Mouse (Mus musculus): ENCODE measurements around the gene Ebf1. TPM values are rescaled to one million over a fixed set of nuclear protein-coding genes. Genes with fewer than 3 reads are reported as not detected.

Gene Ebf1
- polyA plus RNA-seq, 1 experiment from 2014 or later = 5.0 TPM

DNA sequence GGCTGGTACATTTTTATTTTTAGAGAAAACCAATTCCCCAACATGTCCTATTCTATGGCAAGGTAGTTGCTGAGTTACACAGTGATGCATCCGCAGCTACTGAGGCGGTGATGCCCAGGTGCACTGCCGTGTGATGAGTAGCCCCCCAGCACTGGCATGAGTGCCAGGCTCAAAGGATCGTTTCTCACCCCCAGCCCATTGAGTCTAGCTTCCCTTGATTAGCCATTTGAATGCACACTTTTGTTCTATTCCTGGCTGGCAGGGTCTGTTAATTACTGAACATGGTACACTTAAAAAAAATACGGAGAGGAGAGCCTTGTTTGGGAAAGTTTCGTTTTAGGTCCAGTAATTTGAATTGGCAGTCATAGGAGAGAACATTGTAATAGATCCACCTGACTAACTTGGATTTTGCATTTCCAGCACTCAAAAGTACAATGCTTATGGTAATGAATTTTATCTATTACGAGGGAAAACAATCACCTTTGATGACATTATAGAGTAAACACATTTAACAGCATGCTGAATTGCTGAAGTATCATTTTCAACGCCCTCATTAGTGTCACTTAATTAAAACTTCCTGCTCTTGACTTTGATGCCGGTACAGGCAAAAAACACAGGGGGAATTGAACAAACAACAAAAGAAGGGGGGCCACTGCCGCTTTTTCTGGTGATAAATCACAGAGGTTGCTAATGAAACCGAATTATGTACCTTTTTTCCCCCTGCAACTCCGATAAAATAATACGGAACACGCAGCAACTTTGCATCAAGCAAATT is 167.3 kb downstream of the Ebf1 start:
- H3K9me3 ChIP-seq (ENCODE audit: low read length) = no peaks in the 10 kb centered on the region
- DNase-seq (no peak), ATAC-seq (no peak)
- no peaks in the 10 kb centered on the region for H3K27me3 ChIP-seq (ENCODE audit: insufficient read depth, low read length)
- H3K36me3 ChIP-seq (replicated peaks; ENCODE audit: insufficient read depth, low read length) = no peaks in the 10 kb centered on the region
- no peak overlapping the region for H3K4me2 ChIP-seq (ENCODE audit: low read depth, low read length)
- no peak overlapping the region for H3K4me3 ChIP-seq (ENCODE audit: low read depth, low read length)
- H3K9ac ChIP-seq (replicated peaks) = no peak overlapping the region
- 76% methylated on average over 14 of the region's 14 CpGs for WGBS (ENCODE audit: insufficient replicate concordance)
- no peak overlapping the region for H3K27ac ChIP-seq (ENCODE audit: low read depth)
- no peak for TF ChIP-seq EP300 (IDR thresholded peaks at IDR 0.05; ENCODE audit: low read depth)
- no peaks in the 10 kb centered on the region for H3K4me1 ChIP-seq (ENCODE audit: insufficient read depth)

DNA sequence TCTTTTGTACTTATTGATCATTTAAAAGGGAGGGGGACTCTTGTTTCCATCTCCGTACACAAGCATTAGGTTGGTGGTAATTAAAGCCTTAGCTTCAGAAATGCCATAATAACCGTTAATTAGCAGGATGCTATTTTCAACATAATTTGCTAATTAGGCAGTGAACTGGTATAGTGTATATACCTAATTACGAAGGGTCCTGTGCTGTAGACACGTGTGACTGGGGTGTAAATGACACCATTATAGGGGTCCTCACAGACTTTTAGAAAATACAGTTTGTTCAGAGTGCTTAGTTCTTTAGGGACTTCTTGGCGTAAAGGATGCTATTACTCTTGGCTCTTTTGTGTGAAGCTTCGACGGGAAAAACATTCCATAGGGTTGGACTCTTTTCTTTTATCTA is 167.9 kb downstream of the Ebf1 start:
- Histone ChIP-seq H3K9me3 (ENCODE audit: low read length) (no peaks in the 10 kb centered on the region), H3K4me3 (ENCODE audit: low read depth, low read length) (no peak overlapping the region), H3K9ac (replicated peaks) (no peak overlapping the region), H3K36me3 (replicated peaks; ENCODE audit: insufficient read depth, low read length) (no peaks in the 10 kb centered on the region), H3K4me1 (ENCODE audit: insufficient read depth) (no peaks in the 10 kb centered on the region), H3K4me2 (ENCODE audit: low read depth, low read length) (no peak overlapping the region), H3K27ac (ENCODE audit: low read depth) (no peak overlapping the region), H3K27me3 (ENCODE audit: insufficient read depth, low read length) (no peaks in the 10 kb centered on the region)
- WGBS (ENCODE audit: insufficient replicate concordance) = 80% methylated on average over 7 of the region's 7 CpGs
- DNase-seq = no peak
- no peak for TF ChIP-seq CTCF (IDR thresholded peaks at IDR 0.05; ENCODE audit: low read depth)
- no peak for TF ChIP-seq EP300 (IDR thresholded peaks at IDR 0.05; ENCODE audit: low read depth)
- ATAC-seq = no peak

DNA sequence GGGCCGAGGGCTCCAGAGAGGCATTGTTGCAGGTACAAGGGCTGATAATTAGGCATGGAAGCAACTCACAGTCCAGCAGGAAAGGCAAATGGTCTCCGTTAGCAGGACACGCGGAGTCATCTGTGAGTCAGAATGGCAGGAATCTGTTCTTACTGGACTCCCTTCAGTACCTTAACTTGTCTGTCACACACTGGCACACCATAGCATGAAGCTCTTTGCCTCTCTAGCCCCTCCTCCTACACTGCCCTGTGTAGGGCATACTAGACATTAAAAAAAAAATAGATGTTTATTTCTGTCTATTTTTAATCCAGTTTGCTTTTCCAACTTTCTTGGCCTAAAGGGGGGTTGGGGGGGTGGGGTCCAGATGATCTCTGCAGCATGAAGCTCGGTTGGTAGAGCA is 168.4 kb downstream of the Ebf1 start:
- DNase-seq = no peak
- no peaks in the 10 kb centered on the region for H3K4me1 ChIP-seq (ENCODE audit: insufficient read depth)
- H3K36me3 ChIP-seq (replicated peaks; ENCODE audit: insufficient read depth, low read length) = no peaks in the 10 kb centered on the region
- WGBS (ENCODE audit: insufficient replicate concordance) = 75% methylated on average over 5 of the region's 5 CpGs
- TF ChIP-seq CTCF (IDR thresholded peaks at IDR 0.05; ENCODE audit: low read depth) = no peak
- no peak for TF ChIP-seq EP300 (IDR thresholded peaks at IDR 0.05; ENCODE audit: low read depth)
- H3K4me3 ChIP-seq (ENCODE audit: low read depth, low read length) = no peak overlapping the region
- no peak overlapping the region for H3K9ac ChIP-seq (replicated peaks)
- no peak overlapping the region for H3K27ac ChIP-seq (ENCODE audit: low read depth)
- H3K9me3 ChIP-seq (ENCODE audit: low read length) = no peaks in the 10 kb centered on the region
- no peak for ATAC-seq
- H3K4me2 ChIP-seq (ENCODE audit: low read depth, low read length) = no peak overlapping the region
- no peaks in the 10 kb centered on the region for H3K27me3 ChIP-seq (ENCODE audit: insufficient read depth, low read length)

DNA sequence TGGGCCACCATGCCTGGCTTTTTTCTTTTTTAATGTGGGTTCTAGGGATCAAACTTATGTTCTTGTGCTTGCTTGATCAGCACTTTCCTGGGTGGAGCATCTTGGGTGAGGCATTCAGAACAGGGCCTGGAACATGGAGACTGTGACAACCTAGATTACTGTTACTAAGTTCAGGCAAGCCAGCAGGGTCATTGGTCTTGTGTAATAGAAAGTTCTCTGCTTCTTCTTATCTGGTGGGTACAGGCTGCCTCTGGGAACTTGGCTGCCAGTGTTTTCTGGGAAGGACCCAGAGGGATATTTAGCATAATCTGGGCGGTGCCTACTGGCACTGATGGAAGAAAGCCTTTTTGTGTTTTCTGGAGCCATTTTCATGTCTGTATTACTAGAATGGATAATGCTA is 170.9 kb downstream of the Ebf1 start:
- DNase-seq = no peak
- 83% methylated on average over 1 of the region's 1 CpGs for WGBS (ENCODE audit: insufficient replicate concordance)

DNA sequence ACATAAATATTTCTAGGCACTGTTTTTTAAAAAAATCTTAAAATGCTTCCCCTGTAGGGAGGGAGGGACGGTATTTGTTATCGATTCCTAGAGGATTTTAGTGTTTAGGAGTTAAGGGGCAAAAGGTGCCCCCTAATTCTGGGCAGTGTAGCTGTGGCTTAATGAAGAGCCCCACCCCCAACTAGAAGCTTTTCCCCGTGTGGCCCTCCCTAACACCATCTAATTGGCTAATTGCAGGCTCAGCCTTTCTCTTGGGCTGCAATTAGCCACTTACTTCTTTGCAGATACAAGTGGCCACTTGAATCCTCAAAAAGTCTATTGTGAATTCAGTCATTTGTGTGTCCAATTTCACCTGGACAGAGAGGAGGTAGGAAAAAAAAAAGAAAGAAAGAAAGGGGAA is 175.7 kb downstream of the Ebf1 start:
- Histone ChIP-seq H3K9ac (replicated peaks) (no peak overlapping the region), H3K36me3 (replicated peaks; ENCODE audit: insufficient read depth, low read length) (no peaks in the 10 kb centered on the region), H3K27me3 (ENCODE audit: insufficient read depth, low read length) (no peaks in the 10 kb centered on the region), H3K9me3 (ENCODE audit: low read length) (no peaks in the 10 kb centered on the region), H3K4me3 (ENCODE audit: low read depth, low read length) (no peak overlapping the region), H3K27ac (ENCODE audit: low read depth) (no peak overlapping the region), H3K4me2 (ENCODE audit: low read depth, low read length) (no peak overlapping the region), H3K4me1 (ENCODE audit: insufficient read depth) (no peaks in the 10 kb centered on the region)
- DNase-seq (no peak), ATAC-seq (no peak)
- TF ChIP-seq EP300 (IDR thresholded peaks at IDR 0.05; ENCODE audit: low read depth) = no peak
- TF ChIP-seq CTCF (IDR thresholded peaks at IDR 0.05; ENCODE audit: low read depth) = no peak
- 27% methylated on average over 3 of the region's 3 CpGs for WGBS (ENCODE audit: insufficient replicate concordance)

More for the DNA sequence above, 170.9 kb downstream of the Ebf1 start:
- Histone ChIP-seq H3K9me3 (ENCODE audit: low read length) (no peaks in the 10 kb centered on the region), H3K4me1 (ENCODE audit: insufficient read depth) (no peaks in the 10 kb centered on the region), H3K4me2 (ENCODE audit: low read depth, low read length) (no peak overlapping the region), H3K9ac (replicated peaks) (no peak overlapping the region), H3K27ac (ENCODE audit: low read depth) (no peak overlapping the region), H3K4me3 (ENCODE audit: low read depth, low read length) (no peak overlapping the region), H3K27me3 (ENCODE audit: insufficient read depth, low read length) (no peaks in the 10 kb centered on the region), H3K36me3 (replicated peaks; ENCODE audit: insufficient read depth, low read length) (no peaks in the 10 kb centered on the region)
- ATAC-seq = no peak
- TF ChIP-seq EP300 (IDR thresholded peaks at IDR 0.05; ENCODE audit: low read depth) (no peak), CTCF (IDR thresholded peaks at IDR 0.05; ENCODE audit: low read depth) (no peak)

DNA sequence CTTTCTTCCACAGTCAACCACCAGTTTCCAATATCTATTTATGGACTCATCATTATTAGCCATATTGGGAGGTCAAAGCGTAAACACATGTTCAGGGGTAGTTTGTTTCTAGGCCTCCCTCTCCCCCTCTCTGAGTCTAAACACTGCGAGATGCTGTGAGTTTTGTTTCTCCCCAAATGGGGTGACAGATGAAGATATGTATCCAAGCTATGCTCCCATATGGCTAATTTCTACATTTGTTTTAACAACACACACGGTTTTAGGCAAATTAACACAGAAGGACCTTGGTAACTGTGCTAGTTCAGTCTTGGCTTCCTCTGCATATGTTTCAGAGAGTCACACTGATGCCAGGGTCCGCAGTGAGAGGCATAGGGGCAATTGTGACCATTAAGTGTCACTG is 177.8 kb downstream of the Ebf1 start:
- Histone ChIP-seq H3K4me1 (ENCODE audit: insufficient read depth) (no peaks in the 10 kb centered on the region), H3K4me3 (ENCODE audit: low read depth, low read length) (no peak overlapping the region), H3K36me3 (replicated peaks; ENCODE audit: insufficient read depth, low read length) (no peaks in the 10 kb centered on the region), H3K27me3 (ENCODE audit: insufficient read depth, low read length) (no peaks in the 10 kb centered on the region), H3K9me3 (ENCODE audit: low read length) (no peaks in the 10 kb centered on the region), H3K4me2 (ENCODE audit: low read depth, low read length) (no peak overlapping the region), H3K9ac (replicated peaks) (no peak overlapping the region), H3K27ac (ENCODE audit: low read depth) (no peak overlapping the region)
- no peak for TF ChIP-seq CTCF (IDR thresholded peaks at IDR 0.05; ENCODE audit: low read depth)
- TF ChIP-seq EP300 (IDR thresholded peaks at IDR 0.05; ENCODE audit: low read depth) = no peak
- DNase-seq = no peak
- 76% methylated on average over 4 of the region's 4 CpGs for WGBS (ENCODE audit: insufficient replicate concordance)
- ATAC-seq = no peak
